Mouse (Mus musculus) left cerebral cortex, postnatal 4 days (tissue): Measurements from ENCODE around the gene Tyrobp. TPM values are rescaled to one million over a fixed set of nuclear protein-coding genes. Genes with fewer than 3 reads are reported as not detected.

Experiments
- DNase-seq: peaks from one replicate; pipeline ENCODE4 v3.0.0-alpha.2; 2022
- intact Hi-C: fragments of 180-260 bp; cut with DNase I; formaldehyde crosslinking; loops from one replicate; pipeline ENCODE4 v1.15.1; 2025
- total RNA-seq, 2 experiments: library from RNA; stranded (reverse); gene quantifications; 2 replicates each; pipeline ENCODE4 v1.2.3; 2021

Tyrobp gene
- total RNA-seq, result 10 to 100 TPM; 10.4 to 11.0 TPM

DNA sequence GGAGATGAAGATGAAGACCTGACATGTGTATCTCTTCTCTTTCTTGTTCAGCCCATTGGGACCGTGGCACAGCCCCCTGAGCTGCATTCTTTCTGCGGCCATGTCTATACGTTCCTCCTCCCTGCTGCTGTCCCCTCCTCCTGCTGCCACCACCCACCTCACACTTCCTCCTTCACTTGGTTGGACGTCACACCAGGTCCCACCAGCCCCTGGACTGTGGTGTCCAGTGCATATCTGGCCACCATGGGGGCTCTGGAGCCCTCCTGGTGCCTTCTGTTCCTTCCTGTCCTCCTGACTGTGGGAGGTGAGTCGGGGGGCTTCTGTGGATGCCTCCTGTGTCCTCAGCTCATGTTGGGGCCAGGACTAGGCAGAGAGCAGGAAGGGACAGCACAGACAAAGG, at the start of gene Tyrobp:
Gene Tyrobp, plus strand, starts transcription at position 165 of the 400 bp plus-strand sequence.
- DNase-seq, result no peak
- intact Hi-C loops, result no loop called here

DNA sequence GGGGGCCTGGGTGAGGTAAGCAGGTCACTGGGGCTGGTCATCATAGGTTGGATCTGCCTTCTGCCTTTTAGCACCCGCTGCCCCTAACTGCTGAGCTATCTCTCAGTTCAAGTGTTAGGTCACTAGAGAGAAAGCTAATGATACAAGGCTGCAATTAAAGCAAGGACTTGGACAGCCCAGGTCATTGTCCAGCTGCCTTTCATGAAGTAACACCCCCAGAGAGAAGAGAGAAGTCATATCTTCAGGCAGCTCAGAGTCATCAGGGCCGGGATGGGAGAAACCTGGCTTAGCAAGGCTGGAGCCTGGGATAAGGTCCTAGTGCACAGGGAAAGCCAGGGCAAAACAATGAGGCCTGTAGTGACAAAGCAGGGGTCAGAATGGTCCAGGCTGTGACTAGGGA, 46.1 kb upstream of the Tyrobp start:
- intact Hi-C loops, result no loop called here

DNA sequence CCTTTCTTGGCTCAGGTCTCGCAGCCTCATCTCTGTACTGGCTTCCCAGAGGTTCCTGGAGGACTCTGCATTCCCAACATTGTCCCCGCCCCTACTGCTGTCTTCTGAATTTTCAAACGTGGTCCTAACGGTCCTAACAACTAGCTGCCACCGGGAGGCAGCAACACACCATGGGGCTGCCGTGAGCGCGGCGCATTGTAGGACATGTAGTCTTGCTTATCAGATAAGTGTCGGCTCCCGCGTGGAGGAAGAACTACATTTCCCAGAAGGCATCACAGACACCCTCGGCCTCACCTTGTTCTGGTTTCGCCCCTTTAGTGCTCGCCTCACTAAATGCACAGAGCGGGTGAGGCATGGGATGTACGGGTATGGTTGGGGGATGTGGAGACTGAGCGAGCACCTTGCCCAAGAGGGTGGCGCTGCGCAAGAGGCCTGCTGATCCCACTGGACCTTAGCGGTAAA, 40.0 kb upstream of the Tyrobp start:
- intact Hi-C loops, result loop anchor here (10.0 kb wide), 1 partner anchor 51 kb away; the partner anchor contains the start of gene Nfkbid
- DNase-seq, result peak; percentile 96

More for the DNA sequence above, 46.1 kb upstream of the Tyrobp start:
- no peak for DNase-seq

DNA sequence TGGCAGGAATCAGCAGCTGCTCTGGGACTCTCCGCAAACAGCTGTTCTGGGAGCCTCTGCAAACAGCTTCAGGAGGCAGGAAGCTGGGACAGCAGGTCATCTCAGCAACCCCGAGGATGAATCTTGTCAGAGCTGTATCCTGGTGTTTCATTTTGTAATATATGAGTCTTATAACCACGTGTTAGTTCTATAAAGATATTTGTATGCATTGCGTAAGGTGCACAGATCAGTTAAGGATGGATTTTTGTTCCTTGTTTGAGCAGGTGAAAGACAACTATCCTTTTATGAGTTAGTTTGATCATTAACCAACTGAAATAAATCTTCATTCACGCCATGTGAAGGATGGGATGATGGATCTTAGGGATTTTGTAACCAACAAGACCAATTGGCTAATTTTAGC, 33.5 kb upstream of the Tyrobp start:
- intact Hi-C loops, result no loop called here

DNA sequence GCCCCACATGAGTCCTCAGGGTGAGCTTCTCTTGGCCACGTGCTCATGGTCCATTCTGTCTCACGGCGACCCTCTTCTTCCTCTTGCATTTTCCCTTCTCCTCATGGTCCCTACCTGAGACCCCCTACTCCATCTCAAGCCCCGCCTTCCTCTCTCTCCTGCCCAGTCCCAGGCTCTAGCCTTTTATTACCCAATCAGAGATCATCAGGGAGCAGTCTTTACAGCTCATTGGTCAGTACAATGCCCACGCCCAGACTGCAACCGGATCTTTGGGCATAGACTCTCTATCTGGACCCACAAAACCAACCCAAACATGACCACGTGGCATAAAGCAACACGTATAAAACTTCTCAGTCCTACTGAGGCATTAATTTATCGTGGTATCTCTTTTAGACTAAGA, 29.5 kb upstream of the Tyrobp start:
- no peak for DNase-seq
- intact Hi-C loops, result no loop called here

More for the DNA sequence above, 33.5 kb upstream of the Tyrobp start:
- no peak for DNase-seq

DNA sequence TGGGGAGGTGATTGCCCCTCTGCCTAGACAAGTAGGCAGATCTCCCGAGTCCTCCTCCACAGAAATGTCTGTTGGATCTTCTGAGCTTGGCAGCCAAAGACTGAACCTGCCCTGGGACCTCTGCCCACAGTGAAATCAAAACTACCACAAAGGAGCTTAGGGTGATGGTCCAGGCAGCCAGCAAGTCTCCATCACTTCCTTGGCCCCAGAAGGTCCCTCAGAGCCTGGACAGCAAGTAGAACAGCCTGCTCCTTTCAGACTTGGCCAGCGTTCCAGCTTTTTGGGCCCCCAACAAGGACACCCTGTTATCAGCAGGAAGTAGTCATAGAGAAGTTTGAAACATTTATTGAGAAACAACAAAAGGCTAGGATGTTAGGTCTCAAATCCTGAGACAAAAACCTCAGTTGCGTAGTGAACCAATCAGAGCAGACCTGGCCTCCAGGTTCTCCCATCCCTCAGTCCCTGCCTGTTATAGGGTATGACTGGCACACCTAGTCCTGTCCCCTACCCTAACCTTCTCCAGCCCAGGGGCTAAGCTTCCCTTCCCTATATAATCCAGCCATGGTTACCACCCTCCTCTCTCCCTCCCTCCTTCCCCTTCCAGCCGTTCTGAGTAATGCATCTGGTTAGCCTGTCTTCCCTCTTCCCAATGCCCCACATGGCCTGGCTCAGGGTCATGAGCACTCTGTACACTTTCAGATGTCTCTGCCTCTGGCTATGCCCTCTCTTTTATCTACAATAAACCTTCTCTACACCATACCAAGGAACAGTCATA, 20.6 kb upstream of the Tyrobp start:
- intact Hi-C loops, result no loop called here
- no peak for DNase-seq

DNA sequence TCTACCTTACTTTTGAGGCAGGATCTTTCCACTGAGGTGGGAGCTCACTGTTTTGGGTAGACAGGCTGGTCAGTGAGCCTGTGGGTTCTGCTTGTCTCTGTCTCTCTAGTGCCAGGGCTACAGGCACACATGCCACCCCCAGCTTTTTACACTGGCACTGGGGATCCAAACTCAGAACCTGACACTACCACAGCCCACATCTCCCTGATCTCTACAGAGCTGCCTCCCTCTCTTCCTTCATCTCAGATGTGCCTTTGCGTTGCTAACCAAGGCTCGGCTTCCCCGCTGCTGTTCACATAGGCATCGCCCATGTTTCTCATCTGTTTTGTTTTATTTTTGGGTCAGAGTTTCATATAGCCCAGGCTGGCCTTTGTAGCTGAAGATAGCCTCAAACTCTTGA, 19.9 kb upstream of the Tyrobp start:
- intact Hi-C loops, result no loop called here
- DNase-seq, result no peak

DNA sequence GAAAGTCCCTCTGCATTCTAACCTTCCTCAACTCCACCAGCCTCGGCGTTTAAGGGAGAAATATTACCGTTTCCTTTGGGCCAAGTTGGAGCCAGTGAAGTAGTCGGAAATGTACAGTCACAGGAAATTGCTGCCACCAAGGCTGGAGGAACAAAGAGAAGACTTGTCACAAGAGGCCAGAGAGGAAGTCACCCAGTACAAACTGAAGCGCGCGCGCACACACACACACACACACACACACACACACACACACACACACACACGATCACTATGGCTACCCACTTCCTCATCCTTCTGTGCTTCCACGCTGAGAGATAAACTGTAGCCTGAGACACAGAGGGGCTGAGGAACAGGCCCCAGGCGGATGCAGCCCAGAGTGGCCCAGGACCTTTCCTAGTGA, 19.2 kb upstream of the Tyrobp start:
- DNase-seq, result no peak
- intact Hi-C loops, result no loop called here

DNA sequence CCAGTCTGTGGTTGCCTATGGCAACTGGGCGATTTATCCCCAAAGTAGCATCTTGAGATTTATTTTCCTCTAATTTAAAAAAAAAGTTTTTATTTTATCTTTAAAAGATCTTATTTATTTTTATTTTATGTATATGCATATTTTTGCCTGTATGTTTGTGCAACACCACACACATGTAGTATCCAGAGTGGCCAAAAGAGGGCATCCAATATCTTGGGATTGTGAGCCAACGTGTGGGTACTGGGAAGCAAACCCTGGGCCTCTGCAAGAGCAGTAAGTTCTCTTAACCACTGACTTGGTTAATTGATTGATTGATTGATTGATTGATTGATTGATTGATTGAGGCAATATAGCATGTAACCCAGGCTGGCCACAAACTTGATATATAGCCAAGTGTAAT, 18.7 kb upstream of the Tyrobp start:
- intact Hi-C loops, result no loop called here
- no peak for DNase-seq

DNA sequence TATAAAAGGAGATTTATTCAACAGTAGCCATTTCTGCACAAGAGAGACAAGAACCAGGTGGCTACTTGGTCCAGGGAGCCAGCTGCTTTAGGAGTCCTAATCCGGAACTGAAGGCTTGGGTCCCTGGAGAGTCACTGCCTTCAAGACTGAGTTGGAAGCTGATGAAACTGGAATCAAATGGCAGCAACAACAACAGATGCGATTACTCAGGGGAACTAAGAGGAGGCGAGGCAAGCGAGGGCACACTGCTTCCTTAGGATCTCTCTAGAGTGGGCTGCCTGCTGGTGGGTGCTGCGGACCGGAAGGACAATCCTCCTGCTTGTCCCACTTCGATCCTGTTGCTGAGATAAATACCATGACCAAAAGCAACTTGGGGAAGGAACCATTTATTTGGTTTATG, 13.9 kb upstream of the Tyrobp start:
- no peak for DNase-seq
- intact Hi-C loops, result no loop called here

DNA sequence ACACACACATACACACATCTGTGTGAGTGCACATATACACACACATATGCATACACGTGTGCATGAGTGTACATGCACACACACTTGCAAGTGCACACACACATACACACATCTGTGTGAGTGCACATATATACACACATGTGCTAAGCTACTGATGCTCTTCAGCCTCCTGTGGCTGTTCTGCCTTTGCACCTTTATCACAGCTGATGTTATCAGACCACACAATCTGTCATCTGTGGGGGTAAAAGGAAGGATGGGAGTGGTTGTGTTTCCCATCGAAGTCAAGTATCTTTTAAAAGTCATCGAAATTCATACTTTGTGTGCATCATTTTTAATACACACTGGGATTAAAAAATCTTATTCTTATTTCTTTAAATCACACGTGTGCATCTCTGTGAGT, 11.2 kb upstream of the Tyrobp start:
- intact Hi-C loops, result no loop called here
- DNase-seq, result no peak

DNA sequence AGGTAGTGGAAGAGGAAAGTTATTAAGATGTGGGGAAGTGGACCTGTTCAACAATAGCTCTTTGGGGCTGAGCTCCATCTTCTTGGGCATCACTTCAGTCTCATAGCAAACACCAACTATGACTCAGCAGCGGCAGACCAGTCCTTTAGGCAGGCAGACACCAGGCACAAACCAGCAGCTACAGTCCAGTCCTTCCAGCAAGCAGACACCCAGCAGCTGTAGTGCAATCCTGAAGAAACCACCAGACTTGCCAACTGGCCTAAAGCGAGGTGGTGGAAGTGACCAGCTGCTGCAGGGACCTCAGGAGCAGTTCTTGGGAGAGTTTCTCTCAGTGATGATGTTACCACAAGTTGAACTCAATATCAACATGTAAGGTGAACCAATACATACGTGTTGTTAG, 4.9 kb upstream of the Tyrobp start:
- intact Hi-C loops, result no loop called here
- DNase-seq, result no peak

DNA sequence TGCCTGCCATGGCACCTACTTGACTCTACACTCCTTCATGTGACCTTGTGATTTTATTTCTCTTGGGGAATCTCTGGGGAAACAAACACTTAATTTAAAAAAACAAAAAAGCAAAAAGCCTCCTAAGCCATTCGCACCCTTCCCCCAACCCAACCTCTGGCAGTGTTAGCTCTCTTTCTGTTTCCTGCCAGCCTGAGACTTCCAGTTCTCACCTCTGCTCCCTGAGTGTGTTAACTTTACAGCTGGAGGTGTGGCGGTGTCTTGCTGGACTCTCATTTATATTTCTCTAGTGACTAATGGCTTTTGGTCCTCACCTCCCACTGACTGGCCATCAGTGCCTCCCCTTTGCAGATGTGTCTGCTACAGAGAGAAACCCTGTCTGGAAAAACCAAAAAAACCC, 3.8 kb upstream of the Tyrobp start:
- intact Hi-C loops, result no loop called here
- no peak for DNase-seq

DNA sequence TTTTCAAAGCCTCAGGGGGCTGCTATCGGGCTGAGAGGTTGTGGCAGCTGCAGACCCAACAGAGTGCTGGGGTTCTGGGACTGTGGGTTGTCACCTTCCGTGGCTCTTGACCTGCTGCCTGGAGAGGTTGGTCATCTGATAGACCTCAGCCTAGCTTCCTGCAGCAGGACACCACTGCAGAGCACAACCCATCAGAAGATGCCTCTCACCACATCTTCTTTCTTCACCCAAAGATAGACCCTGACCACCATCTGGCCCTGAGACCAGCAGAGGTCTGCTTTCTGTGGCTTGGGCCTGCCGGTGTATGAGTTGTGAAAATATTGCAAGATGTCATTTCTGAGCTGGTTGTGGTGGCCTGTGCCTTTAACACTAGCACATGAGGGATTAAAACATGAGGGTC, 2.5 kb upstream of the Tyrobp start:
- intact Hi-C loops, result no loop called here
- DNase-seq, result no peak

DNA sequence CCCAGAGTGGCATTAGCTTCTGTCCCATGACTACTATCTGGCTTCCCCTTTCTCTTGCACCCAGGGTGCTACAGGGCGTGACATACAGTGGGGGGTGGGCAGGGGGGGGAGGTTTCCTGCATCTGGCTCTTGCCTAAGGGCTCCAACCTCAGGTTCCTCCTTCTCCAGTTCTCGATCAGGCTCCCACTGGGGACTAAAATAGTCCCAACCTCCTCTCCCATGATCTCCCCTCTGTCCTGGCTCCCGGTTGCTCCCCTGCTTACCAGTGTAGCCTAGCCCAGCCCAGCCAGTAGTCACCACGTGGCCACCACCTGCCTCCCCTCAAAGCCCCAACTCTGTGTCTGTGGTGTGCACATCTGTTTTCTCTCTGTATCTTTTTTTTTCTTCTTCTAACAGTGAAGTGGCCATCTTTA, 819 bp upstream of the Tyrobp start:
- no peak for DNase-seq
- intact Hi-C loops, result no loop called here

DNA sequence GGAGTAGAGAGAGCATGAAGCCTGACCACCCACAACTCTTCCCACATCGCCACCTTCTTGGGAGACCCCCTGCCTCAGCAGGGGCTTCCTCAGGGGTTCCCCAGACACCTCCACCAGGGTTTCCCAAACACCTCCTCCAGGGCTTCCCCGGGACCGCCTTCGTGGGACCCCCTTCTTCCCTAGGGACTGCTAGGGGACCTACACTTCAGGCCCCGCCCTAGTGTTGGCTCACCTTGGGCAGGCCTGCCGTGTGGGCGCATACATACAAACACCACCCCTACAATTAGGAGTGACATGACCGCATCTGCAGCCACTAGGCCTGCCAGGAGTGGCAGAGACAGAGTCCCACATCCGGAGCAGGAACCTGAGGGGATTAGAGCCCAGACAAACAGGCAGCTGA, 4.3 kb downstream of the Tyrobp start:
- intact Hi-C loops, result no loop called here
- no peak for DNase-seq

DNA sequence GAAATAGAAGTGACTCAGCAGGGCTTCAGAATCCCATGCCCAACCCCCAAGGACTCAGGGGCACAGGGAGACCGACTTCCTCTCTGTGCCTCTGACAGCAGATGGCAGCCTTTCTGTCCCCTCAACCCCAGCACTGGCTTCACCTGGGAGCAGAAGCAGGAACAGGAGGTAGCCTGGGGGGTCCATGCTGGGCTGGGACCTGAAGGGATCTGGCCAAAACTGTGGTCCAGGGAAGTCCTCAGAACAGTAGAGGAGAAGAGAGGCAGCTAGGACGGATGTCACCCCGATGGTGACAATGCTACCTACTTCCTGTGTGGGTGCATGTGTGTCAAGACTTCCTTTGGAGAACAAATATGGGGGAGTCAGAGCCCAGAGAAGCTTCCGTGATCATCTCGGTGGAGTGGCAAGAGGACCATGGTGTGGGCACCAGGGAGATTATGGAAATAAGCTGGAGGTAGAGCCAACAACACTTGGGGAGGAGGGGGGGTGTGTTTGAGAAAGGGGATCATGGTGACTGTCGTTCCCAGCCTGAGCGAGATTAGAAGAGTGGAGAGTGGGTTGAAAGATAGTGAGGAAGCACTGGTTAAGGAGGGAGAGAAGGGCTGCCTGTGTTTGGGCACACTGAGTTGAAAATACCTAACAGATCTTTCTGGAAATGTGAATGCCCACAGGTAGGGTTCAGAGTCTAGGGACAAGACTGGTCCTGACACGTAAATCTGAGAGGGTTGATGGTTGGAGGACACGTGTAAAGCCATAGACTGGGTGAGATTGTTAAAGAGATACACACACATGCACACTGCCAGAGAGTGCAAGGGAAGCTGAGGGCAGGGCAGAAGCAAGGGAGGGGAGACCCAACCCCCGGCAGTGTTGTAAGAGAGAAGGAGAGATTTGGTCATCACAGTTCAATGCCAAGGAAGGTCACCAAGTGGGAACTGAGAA, 6.3 kb downstream of the Tyrobp start, which contains the start of gene Hcst:
Gene Hcst, minus strand, starts transcription at position 294 of the 939 bp plus-strand sequence.
- no peak for DNase-seq
- intact Hi-C loops, result loop anchor here (10.0 kb wide), 1 partner anchor 45 kb away; no protein-coding TSS in a partner anchor

DNA sequence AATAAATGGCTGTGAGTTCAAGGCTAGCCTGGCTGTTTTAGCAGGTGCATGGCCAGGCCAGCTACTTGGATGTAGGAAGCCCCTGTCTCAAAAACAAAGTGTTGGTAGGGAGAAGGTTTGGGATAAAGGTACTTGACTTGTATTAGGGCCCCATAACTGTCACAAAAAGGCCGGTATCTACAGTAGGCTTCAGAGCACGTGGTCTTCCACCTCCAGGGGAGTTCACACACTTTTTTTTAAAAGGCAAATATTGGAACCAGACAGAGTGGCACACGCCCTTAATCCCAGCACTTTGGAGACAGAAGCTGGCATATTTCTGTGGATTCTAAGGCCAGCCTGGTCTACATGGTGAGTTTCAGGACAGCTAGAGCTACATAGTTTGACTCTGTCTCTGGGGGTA, 7.1 kb downstream of the Tyrobp start:
- intact Hi-C loops, result loop anchor here (10.0 kb wide), 1 partner anchor 46 kb away; no protein-coding TSS in a partner anchor
- no peak for DNase-seq

DNA sequence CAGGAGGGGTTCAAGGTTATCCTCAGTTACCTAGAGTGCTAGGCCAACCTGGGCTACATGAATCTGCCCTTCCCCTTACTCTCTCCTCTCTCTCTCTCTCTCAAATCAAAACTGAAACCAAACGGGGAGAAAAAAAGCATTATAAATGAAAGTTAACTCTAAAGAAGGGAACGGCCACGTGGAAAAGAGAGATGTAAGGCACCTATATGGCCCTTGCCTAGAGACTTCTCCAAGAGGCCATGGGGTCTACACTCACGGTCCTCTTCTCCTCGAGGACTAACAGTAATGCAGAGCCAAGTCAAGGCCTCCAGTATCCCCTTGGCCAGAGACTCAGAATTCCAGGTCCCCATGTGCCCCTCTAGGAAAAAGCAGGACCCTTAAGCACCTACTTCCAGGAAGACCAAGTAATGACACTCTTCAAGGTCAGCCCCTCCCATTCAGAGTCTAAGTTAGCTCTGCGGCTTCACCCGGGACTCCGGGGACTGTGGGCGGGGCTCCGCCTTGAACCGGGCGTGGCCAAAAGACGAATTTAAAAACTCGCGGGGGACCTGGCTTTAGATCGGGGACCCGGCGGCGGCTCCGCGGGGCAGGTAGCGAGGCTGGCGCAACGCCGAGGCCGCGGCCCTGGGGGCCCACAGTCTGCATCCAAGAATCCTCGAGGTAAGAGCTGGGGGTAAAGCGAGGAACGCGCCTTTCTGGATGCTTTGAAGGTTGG, 7.8 kb downstream of the Tyrobp start, which contains the start of gene Nfkbid:
Gene Nfkbid, plus strand, starts transcription at position 558 of the 715 bp plus-strand sequence.
- DNase-seq, result no peak
- intact Hi-C loops, result loop anchor here (10.0 kb wide), 1 partner anchor 47 kb away; no protein-coding TSS in a partner anchor

DNA sequence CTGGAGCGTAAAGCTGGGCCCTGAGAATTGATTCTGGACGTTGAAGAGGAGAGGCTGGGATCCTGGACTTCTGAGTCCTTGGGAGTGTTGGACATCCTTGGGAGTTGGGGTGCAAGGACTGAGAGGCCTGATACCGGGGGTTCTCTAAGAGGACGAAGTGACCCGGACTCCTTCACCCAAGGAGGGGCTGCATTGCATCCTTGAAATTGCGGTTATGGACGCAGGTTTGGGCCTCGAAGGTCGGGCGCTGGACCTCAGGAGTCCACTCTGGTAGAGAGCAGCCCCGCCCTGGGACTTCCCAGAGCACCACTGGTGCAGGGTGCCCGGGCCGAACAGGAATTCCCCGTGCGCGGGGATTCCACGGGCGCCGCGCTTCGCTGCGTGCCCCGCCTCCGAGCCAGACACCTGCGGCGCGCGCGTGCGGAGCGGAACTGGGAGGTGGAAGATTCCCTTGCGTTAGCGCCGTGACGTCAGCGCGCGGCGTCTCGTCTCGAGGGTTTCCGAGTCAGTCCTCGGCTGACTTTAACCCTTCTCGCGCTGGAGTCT, 8.4 kb downstream of the Tyrobp start:
- intact Hi-C loops, result loop anchor here (10.0 kb wide), 1 partner anchor 47 kb away; no protein-coding TSS in a partner anchor

More for the DNA sequence above, 8.4 kb downstream of the Tyrobp start:
- DNase-seq, result peak; percentile 91
